Mouse (Mus musculus) thymus, adult 2 months (tissue): Measurements from ENCODE around the gene Fut4.

ENCODE experiments used
- CTCF ChIP-seq: fragments of 200-500 bp; IDR thresholded peaks from 2 replicates; pipeline ENCODE4 v1.5.1; 2012; ENCODE audit warnings: mild to moderate bottlenecking, control low read depth, low read length, moderate library complexity, borderline replicate concordance; ENCODE audit not compliant: control insufficient read depth, poor library complexity, insufficient read depth; ENCODE audit errors: extremely low read depth
- POLR2A ChIP-seq: fragments of 200-500 bp; IDR thresholded peaks from 2 replicates; pipeline ENCODE4 v1.6.1; 2012; ENCODE audit warnings: mild to moderate bottlenecking, low read length, control low read depth, moderate library complexity; ENCODE audit not compliant: control insufficient read depth, poor library complexity, insufficient read depth; ENCODE audit errors: extremely low read depth

GRCm38 (mm10) chr9:14728365-14728764 is 23.8 kb downstream of the Fut4 start:
- TF ChIP-seq CTCF (no peak), POLR2A (no peak)
